Mouse (Mus musculus): ENCODE data around the gene D130043K22Rik. TPM values are rescaled to one million over a fixed set of nuclear protein-coding genes. Genes with fewer than 3 reads are reported as not detected.
A peak's percentile ranks its signal among the peaks of the same experiment; 100 is the strongest.

The D130043K22Rik gene
- total RNA-seq, 1 experiment = 0.31 TPM

- H3K9me3 ChIP-seq (ENCODE audit: control insufficient read depth, insufficient read depth, low read depth, low read length) = no peaks in the 10 kb centered on the region
- H3K27ac ChIP-seq (ENCODE audit: insufficient read depth, low read depth, low read length, poor library complexity, severe bottlenecking) = no peak overlapping the region
- no peak for DNase-seq (ENCODE audit: low read depth, low spot score)
- H3K36me3 ChIP-seq (ENCODE audit: control insufficient read depth, insufficient read depth, low read length, poor library complexity, severe bottlenecking) = no peaks in the 10 kb centered on the region
- in situ Hi-C loops (cut with MboI; ENCODE audit: low sequenced_read_pairs in 2 of 2, unreplicated experiment in 2 of 2) = no loop called here
- H3K4me3 ChIP-seq (ENCODE audit: insufficient read depth in 1 of 2, low read depth in 1 of 2, low read length in 2 of 2, poor library complexity in 1 of 2, severe bottlenecking in 1 of 2) = no peak overlapping the region
- no peaks in the 10 kb centered on the region for H3K4me1 ChIP-seq (ENCODE audit: control insufficient read depth in 2 of 2, insufficient read depth in 2 of 2, low read length in 2 of 2, poor library complexity in 1 of 2)
- TF ChIP-seq MAFK (IDR thresholded peaks at IDR 0.05; ENCODE audit: insufficient read depth, low read depth, low read length) (no peak), CHD2 (IDR thresholded peaks at IDR 0.05; ENCODE audit: low read depth, low read length) (no peak)
- H3K9ac ChIP-seq (ENCODE audit: insufficient read depth, low read depth, low read length, poor library complexity, severe bottlenecking) = no peak overlapping the region
Observed at GRCm38 (mm10) chr13:24930591-24930990, 85.7 kb downstream of the D130043K22Rik start.

- Histone ChIP-seq H3K36me3 (ENCODE audit: control insufficient read depth, insufficient read depth, low read length, poor library complexity, severe bottlenecking) (no peaks in the 10 kb centered on the region), H3K4me3 (ENCODE audit: insufficient read depth in 1 of 2, low read depth in 1 of 2, low read length in 2 of 2, poor library complexity in 1 of 2, severe bottlenecking in 1 of 2) (no peak overlapping the region), H3K27ac (ENCODE audit: insufficient read depth, low read depth, low read length, poor library complexity, severe bottlenecking) (no peak overlapping the region), H3K9me3 (ENCODE audit: control insufficient read depth, insufficient read depth, low read depth, low read length) (no peaks in the 10 kb centered on the region), H3K9ac (ENCODE audit: insufficient read depth, low read depth, low read length, poor library complexity, severe bottlenecking) (no peak overlapping the region), H3K4me1 (ENCODE audit: control insufficient read depth in 2 of 2, insufficient read depth in 2 of 2, low read length in 2 of 2, poor library complexity in 1 of 2) (no peaks in the 10 kb centered on the region)
- in situ Hi-C loops (cut with MboI; ENCODE audit: low sequenced_read_pairs in 2 of 2, unreplicated experiment in 2 of 2) = no loop called here
- no peak for TF ChIP-seq HCFC1 (IDR thresholded peaks at IDR 0.05; ENCODE audit: borderline replicate concordance, insufficient read depth, low read length)
- no peak for TF ChIP-seq ZNF384 (IDR thresholded peaks at IDR 0.05; ENCODE audit: low read depth, low read length)
- no peak for TF ChIP-seq CHD2 (IDR thresholded peaks at IDR 0.05; ENCODE audit: low read depth, low read length)
- no peak for TF ChIP-seq ZC3H11A (IDR thresholded peaks at IDR 0.05; ENCODE audit: borderline replicate concordance, low read depth, low read length)
- TF ChIP-seq MAFK (IDR thresholded peaks at IDR 0.05; ENCODE audit: insufficient read depth, low read depth, low read length) = no peak
- DNase-seq (ENCODE audit: low read depth, low spot score) = no peak
Observed at GRCm38 (mm10) chr13:24933199-24933598, 88.3 kb downstream of the D130043K22Rik start.

GRCm38 (mm10) chr13:24936772-24937107, 91.8 kb downstream of the D130043K22Rik start:
- in situ Hi-C loops (cut with MboI; ENCODE audit: low sequenced_read_pairs in 2 of 2, unreplicated experiment in 2 of 2) = no loop called here
- Histone ChIP-seq H3K4me1 (ENCODE audit: control insufficient read depth in 2 of 2, insufficient read depth in 2 of 2, low read length in 2 of 2, poor library complexity in 1 of 2) (no peaks in the 10 kb centered on the region), H3K9ac (ENCODE audit: insufficient read depth, low read depth, low read length, poor library complexity, severe bottlenecking) (no peak overlapping the region), H3K4me3 (ENCODE audit: insufficient read depth in 1 of 2, low read depth in 1 of 2, low read length in 2 of 2, poor library complexity in 1 of 2, severe bottlenecking in 1 of 2) (peak overlapping the region; percentile 71 to 81), H3K9me3 (ENCODE audit: control insufficient read depth, insufficient read depth, low read depth, low read length) (no peaks in the 10 kb centered on the region), H3K27ac (ENCODE audit: insufficient read depth, low read depth, low read length, poor library complexity, severe bottlenecking) (no peak overlapping the region), H3K36me3 (ENCODE audit: control insufficient read depth, insufficient read depth, low read length, poor library complexity, severe bottlenecking) (no peaks in the 10 kb centered on the region)
- no peak for TF ChIP-seq ZC3H11A (IDR thresholded peaks at IDR 0.05; ENCODE audit: borderline replicate concordance, low read depth, low read length)
- no peak for DNase-seq (ENCODE audit: low read depth, low spot score)

GRCm38 (mm10) chr13:24937108-24937838, 92.3 kb downstream of the D130043K22Rik start, which contains the start of gene Aldh5a1:
Aldh5a1 (minus strand) TSS chr13:24937661.
- in situ Hi-C loops (cut with MboI; ENCODE audit: low sequenced_read_pairs in 2 of 2, unreplicated experiment in 2 of 2) = no loop called here
- peak within 1 kb of the TSS; percentile 73 for H3K9ac ChIP-seq (ENCODE audit: insufficient read depth, low read depth, low read length, poor library complexity, severe bottlenecking)

GRCm38 (mm10) chr13:24937839-24938166, 92.9 kb downstream of the D130043K22Rik start:
- Histone ChIP-seq H3K4me3 (ENCODE audit: insufficient read depth in 1 of 2, low read depth in 1 of 2, low read length in 2 of 2, poor library complexity in 1 of 2, severe bottlenecking in 1 of 2) (peak overlapping the region; percentile 71 to 81), H3K9ac (ENCODE audit: insufficient read depth, low read depth, low read length, poor library complexity, severe bottlenecking) (no peak overlapping the region), H3K27ac (ENCODE audit: insufficient read depth, low read depth, low read length, poor library complexity, severe bottlenecking) (no peak overlapping the region), H3K36me3 (ENCODE audit: control insufficient read depth, insufficient read depth, low read length, poor library complexity, severe bottlenecking) (no peaks in the 10 kb centered on the region), H3K9me3 (ENCODE audit: control insufficient read depth, insufficient read depth, low read depth, low read length) (no peaks in the 10 kb centered on the region), H3K4me1 (ENCODE audit: control insufficient read depth in 2 of 2, insufficient read depth in 2 of 2, low read length in 2 of 2, poor library complexity in 1 of 2) (no peaks in the 10 kb centered on the region)
- in situ Hi-C loops (cut with MboI; ENCODE audit: low sequenced_read_pairs in 2 of 2, unreplicated experiment in 2 of 2) = no loop called here
- DNase-seq (ENCODE audit: low read depth, low spot score) = no peak
- TF ChIP-seq MAFK (IDR thresholded peaks at IDR 0.05; ENCODE audit: insufficient read depth, low read depth, low read length) (no peak), ZC3H11A (IDR thresholded peaks at IDR 0.05; ENCODE audit: borderline replicate concordance, low read depth, low read length) (no peak), CHD2 (IDR thresholded peaks at IDR 0.05; ENCODE audit: low read depth, low read length) (no peak), ZNF384 (IDR thresholded peaks at IDR 0.05; ENCODE audit: low read depth, low read length) (no peak), HCFC1 (IDR thresholded peaks at IDR 0.05; ENCODE audit: borderline replicate concordance, insufficient read depth, low read length) (no peak)

More at GRCm38 (mm10) chr13:24937108-24937838, 92.3 kb downstream of the D130043K22Rik start, which contains the start of gene Aldh5a1:
- no peaks in the 10 kb centered on the region for H3K36me3 ChIP-seq (ENCODE audit: control insufficient read depth, insufficient read depth, low read length, poor library complexity, severe bottlenecking)
- peak within 1 kb of the TSS; percentile 71 to 81 for H3K4me3 ChIP-seq (ENCODE audit: insufficient read depth in 1 of 2, low read depth in 1 of 2, low read length in 2 of 2, poor library complexity in 1 of 2, severe bottlenecking in 1 of 2)
- no peak for DNase-seq (ENCODE audit: low read depth, low spot score)
- no peaks in the 10 kb centered on the region for H3K9me3 ChIP-seq (ENCODE audit: control insufficient read depth, insufficient read depth, low read depth, low read length)
- no peaks in the 10 kb centered on the region for H3K4me1 ChIP-seq (ENCODE audit: control insufficient read depth in 2 of 2, insufficient read depth in 2 of 2, low read length in 2 of 2, poor library complexity in 1 of 2)
- H3K27ac ChIP-seq (ENCODE audit: insufficient read depth, low read depth, low read length, poor library complexity, severe bottlenecking) = no peak within 1 kb of the TSS
- no peak for TF ChIP-seq MAFK (IDR thresholded peaks at IDR 0.05; ENCODE audit: insufficient read depth, low read depth, low read length)
- no peak for TF ChIP-seq CHD2 (IDR thresholded peaks at IDR 0.05; ENCODE audit: low read depth, low read length)
- TF ChIP-seq ZC3H11A (IDR thresholded peaks at IDR 0.05; ENCODE audit: borderline replicate concordance, low read depth, low read length) = no peak
- no peak for TF ChIP-seq ZNF384 (IDR thresholded peaks at IDR 0.05; ENCODE audit: low read depth, low read length)
- TF ChIP-seq HCFC1 (IDR thresholded peaks at IDR 0.05; ENCODE audit: borderline replicate concordance, insufficient read depth, low read length) = no peak; the same call in 1 of the 2 replicates
